Mouse (Mus musculus) kidney, adult 2 months (tissue): Measurements from ENCODE around the gene Etfa. TPM values are rescaled to one million over a fixed set of nuclear protein-coding genes. Genes with fewer than 3 reads are reported as not detected.

ENCODE experiments used
- DNase-seq: peaks from one replicate; pipeline ENCODE4 v3.0.0; 2021
- H3K27ac ChIP-seq: fragments of 200-500 bp; 2 replicates; pipeline ENCODE4 v1.5.1; 2012; ENCODE audit warnings: low read depth, low read length, control low read depth, inconsistent platforms; ENCODE audit not compliant: insufficient read depth
- H3K27me3 ChIP-seq: fragments of 200-500 bp; replicated peaks from 2 replicates; pipeline ENCODE4 v1.6.1; 2012; ENCODE audit warnings: mild to moderate bottlenecking, moderate library complexity, low read length, inconsistent platforms; ENCODE audit not compliant: control insufficient read depth, insufficient read depth
- H3K36me3 ChIP-seq: fragments of 200-500 bp; 2 replicates; pipeline ENCODE4 v1.6.1; 2012; ENCODE audit warnings: mild to moderate bottlenecking, moderate library complexity, low read length, inconsistent platforms; ENCODE audit not compliant: control insufficient read depth, insufficient read depth
- H3K4me1 ChIP-seq: fragments of 200-500 bp; 2 replicates; pipeline ENCODE4 v1.6.1; 2011; ENCODE audit warnings: low read length; ENCODE audit not compliant: control insufficient read depth, insufficient read depth
- H3K4me3 ChIP-seq: fragments of 200-500 bp; 2 replicates; pipeline ENCODE4 v1.5.1; 2011; ENCODE audit warnings: mild to moderate bottlenecking, low read depth, low read length, control low read depth; ENCODE audit not compliant: insufficient read depth
- CTCF ChIP-seq: fragments of 200-500 bp; conservative IDR thresholded peaks from 2 replicates; pipeline ENCODE4 v1.5.1; 2011; ENCODE audit warnings: low read depth, mild to moderate bottlenecking, control low read depth, low read length, moderate library complexity, mixed read lengths; ENCODE audit not compliant: insufficient read depth, insufficient read length
- POLR2A ChIP-seq: fragments of 200-500 bp; IDR thresholded peaks from one replicate; pipeline ENCODE4 v1.6.1; 2011; ENCODE audit warnings: low read depth, low read length, control low read depth
- WGBS: fragments of 180-500 bp; shearing (Covaris S2); methylation state at CpG from one replicate; pipeline ENCODE4 v1.1.7; 2018; 5-methylcytosine and 5-hydroxymethylcytosine counted together
- polyA plus RNA-seq: library from polyadenylated mRNA; depleted of rRNA; stranded (reverse); fragments of >200 nt; gene quantifications from 2 replicates; pipeline ENCODE4 v1.2.3, GENCODE M21; 2012; rRNA removed

Etfa gene
- polyA plus RNA-seq, 1 experiment: 192 TPM

DNA sequence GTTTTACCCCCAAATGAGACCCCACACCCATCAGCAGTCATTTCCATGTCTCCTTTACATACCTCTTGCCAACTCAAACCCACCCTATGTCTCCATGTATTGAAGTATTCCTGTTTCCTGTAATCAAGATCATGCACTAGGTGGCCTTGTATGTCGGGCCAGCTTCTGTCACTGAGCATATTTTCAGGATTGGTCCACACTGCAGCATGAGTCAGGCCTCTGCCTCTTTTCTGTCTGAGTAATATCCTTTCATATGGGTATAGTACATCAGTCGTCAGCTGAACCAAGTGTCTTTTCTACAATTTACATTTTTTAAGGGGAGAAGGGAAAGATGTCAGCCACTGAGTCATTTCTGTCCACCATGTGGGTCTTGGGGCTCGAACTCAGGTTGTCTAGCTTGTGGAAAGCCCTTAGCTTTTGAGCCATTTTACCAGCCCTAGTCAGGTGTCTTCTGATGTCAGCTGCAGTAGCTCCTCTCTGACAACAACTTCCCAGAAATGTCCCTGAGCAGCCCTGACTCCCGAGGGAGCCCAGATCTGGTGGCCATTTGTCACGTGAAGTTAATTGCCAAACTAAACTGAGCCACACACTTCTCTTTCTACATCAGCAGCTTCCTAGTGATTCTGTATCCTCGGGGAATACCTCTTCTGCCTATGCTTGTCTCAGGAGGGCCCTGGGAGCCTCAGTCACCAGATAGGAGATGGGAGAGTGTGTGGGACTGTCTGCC, 106.9 kb downstream of the Etfa start:
- WGBS: 69% methylated on average over 6 of the region's 6 CpGs
- no peak for TF ChIP-seq POLR2A
- no peak for TF ChIP-seq CTCF
- H3K4me1 ChIP-seq: no peaks in the 10 kb centered on the region
- H3K4me3 ChIP-seq: no peak overlapping the region
- H3K36me3 ChIP-seq: no peaks in the 10 kb centered on the region
- H3K27ac ChIP-seq: no peak overlapping the region
- DNase-seq: no peak
- no peaks in the 10 kb centered on the region for H3K27me3 ChIP-seq

Other genes starting within 250 kb of the Etfa start
- 8.3 and 11.4 TPM in 2 replicates for gene Nrg4, start 185.4 kb downstream of the Etfa start, polyA plus RNA-seq
- gene Tmem266, start 185.3 kb downstream of the Etfa start, polyA plus RNA-seq: 0.23 and 0.31 TPM in 2 replicates
- 0.05 TPM in 1 of 2 replicates, not detected in the other for gene Isl2, start 26.4 kb upstream of the Etfa start, polyA plus RNA-seq